ENCODE assay signal across 27 mouse cellular contexts in genomic region chr14:108859310-108859709, GRCm38 (mm10). TPM values are rescaled to one million over a fixed set of nuclear protein-coding genes. Genes with fewer than 3 reads are reported as not detected.
DNase-seq lines count a peak whose midpoint lies in the region; ATAC-seq and TF ChIP-seq lines count a peak whose summit lies in the region.
"Had no signal": no experiment of that assay in that cellular context is flagged by ENCODE, and none has a peak within 500 bp of the region (broad histone marks: within the 10 kb centered on the region; RNA-seq: fewer than 3 reads in every experiment).

No protein-coding gene starts in this region.

- no peak for DNase-seq in midbrain, postnatal 0 days (ENCODE audit: low spot score)
- no peak for DNase-seq in liver
- DNase-seq: adrenal gland, postnatal 10 days; adrenal gland, postnatal 36 days; B cell, adult 2 months; cerebellum, adult 18-20 months; cerebellum, adult 9-10 months; cerebellum, postnatal 14 days; forebrain, postnatal 0 days; gastrocnemius, adult 2 months; gastrocnemius, postnatal 14 days; heart, adult 11 months had no signal

- no peak overlapping the region for H3K9ac ChIP-seq in forebrain, embryonic 12.5 days
- H3K9ac ChIP-seq in forebrain, embryonic 15.5 days (replicated peaks) = no peak overlapping the region
- H3K9ac ChIP-seq in hindbrain, embryonic 16.5 days (ENCODE audit: low read depth, low read length) = no peak overlapping the region
- no peak overlapping the region for H3K9ac ChIP-seq in hindbrain, embryonic 13.5 days
- H3K9ac ChIP-seq in midbrain, embryonic 13.5 days (replicated peaks) = no peak overlapping the region
- H3K9ac ChIP-seq in midbrain, postnatal 0 days (replicated peaks; ENCODE audit: low read length, poor library complexity, severe bottlenecking) = no peak overlapping the region
- H3K9ac ChIP-seq: embryonic facial prominence, embryonic 13.5 days; forebrain, embryonic 13.5 days; forebrain, postnatal 0 days had no signal

- H3K4me2 ChIP-seq in forebrain, embryonic 12.5 days = no peak overlapping the region
- H3K4me2 ChIP-seq in forebrain, embryonic 15.5 days (replicated peaks) = no peak overlapping the region
- no peak overlapping the region for H3K4me2 ChIP-seq in hindbrain, embryonic 16.5 days (ENCODE audit: low read length)
- no peak overlapping the region for H3K4me2 ChIP-seq in hindbrain, embryonic 13.5 days
- H3K4me2 ChIP-seq in midbrain, embryonic 13.5 days (replicated peaks) = no peak overlapping the region
- no peak overlapping the region for H3K4me2 ChIP-seq in midbrain, postnatal 0 days (ENCODE audit: low read depth, low read length, poor library complexity, severe bottlenecking)
- H3K4me2 ChIP-seq: embryonic facial prominence, embryonic 13.5 days; forebrain, embryonic 13.5 days; heart, embryonic 11.5 days had no signal

- no peaks in the 10 kb centered on the region for H3K9me3 ChIP-seq in forebrain, embryonic 12.5 days
- no peaks in the 10 kb centered on the region for H3K9me3 ChIP-seq in forebrain, embryonic 15.5 days
- H3K9me3 ChIP-seq in hindbrain, embryonic 16.5 days (ENCODE audit: control insufficient read depth, low read length) = no peaks in the 10 kb centered on the region
- H3K9me3 ChIP-seq in hindbrain, embryonic 13.5 days = no peaks in the 10 kb centered on the region
- H3K9me3 ChIP-seq in midbrain, embryonic 13.5 days = no peaks in the 10 kb centered on the region
- H3K9me3 ChIP-seq in midbrain, postnatal 0 days (ENCODE audit: low read length) = no peaks in the 10 kb centered on the region
- H3K9me3 ChIP-seq: embryonic facial prominence, embryonic 13.5 days; forebrain, embryonic 13.5 days had no signal

- no peak for TF ChIP-seq CTCF in midbrain, postnatal 0 days (IDR thresholded peaks at IDR 0.05)

- H3K4me3 ChIP-seq in forebrain, embryonic 12.5 days (replicated peaks) = no peak overlapping the region
- H3K4me3 ChIP-seq in forebrain, embryonic 15.5 days = no peak overlapping the region
- H3K4me3 ChIP-seq in hindbrain, embryonic 16.5 days (ENCODE audit: low read length) = no peak overlapping the region
- no peak overlapping the region for H3K4me3 ChIP-seq in hindbrain, embryonic 13.5 days
- no peak overlapping the region for H3K4me3 ChIP-seq in midbrain, embryonic 13.5 days (replicated peaks)
- no peak overlapping the region for H3K4me3 ChIP-seq in midbrain, postnatal 0 days (ENCODE audit: low read depth, low read length)
- H3K4me3 ChIP-seq: embryonic facial prominence, embryonic 13.5 days; erythroblast, embryonic 14.5 days; forebrain, embryonic 13.5 days; gastrocnemius, adult 2 months had no signal

- peak; percentile 25; the same call in 1 of the 2 replicates for ATAC-seq in forebrain, embryonic 12.5 days (ENCODE audit: low FRiP score)
- ATAC-seq in forebrain, embryonic 15.5 days (replicated peaks) = no peak
- ATAC-seq in hindbrain, embryonic 16.5 days = peak; percentile 24; the same call in 1 of the 2 replicates
- ATAC-seq in hindbrain, embryonic 13.5 days (ENCODE audit: low FRiP score) = no peak
- ATAC-seq in midbrain, embryonic 13.5 days = 0 out of 2 replicates have a peak, but pooled peaks have one; percentile 30
- ATAC-seq in midbrain, postnatal 0 days (ENCODE audit: low FRiP score) = no peak
- ATAC-seq: forebrain, embryonic 13.5 days; forebrain, postnatal 0 days; Patski had no signal

- no peaks in the 10 kb centered on the region for H3K4me1 ChIP-seq in forebrain, embryonic 12.5 days
- no peaks in the 10 kb centered on the region for H3K4me1 ChIP-seq in forebrain, embryonic 15.5 days
- no peaks in the 10 kb centered on the region for H3K4me1 ChIP-seq in hindbrain, embryonic 16.5 days (ENCODE audit: control insufficient read depth, insufficient read depth, low read depth, low read length)
- no peaks in the 10 kb centered on the region for H3K4me1 ChIP-seq in hindbrain, embryonic 13.5 days (replicated peaks)
- no peaks in the 10 kb centered on the region; the same call in 1 of the 2 replicates for H3K4me1 ChIP-seq in midbrain, embryonic 13.5 days (replicated peaks)
- H3K4me1 ChIP-seq in midbrain, postnatal 0 days (ENCODE audit: insufficient read depth, low read length) = no peaks in the 10 kb centered on the region
- H3K4me1 ChIP-seq: embryonic facial prominence, embryonic 13.5 days; forebrain, embryonic 13.5 days had no signal

- no peak overlapping the region for H3K27ac ChIP-seq in forebrain, embryonic 12.5 days
- H3K27ac ChIP-seq in forebrain, embryonic 15.5 days (replicated peaks) = no peak overlapping the region
- H3K27ac ChIP-seq in hindbrain, embryonic 16.5 days (ENCODE audit: low read depth, low read length) = no peak overlapping the region
- no peak overlapping the region for H3K27ac ChIP-seq in hindbrain, embryonic 13.5 days
- H3K27ac ChIP-seq in midbrain, embryonic 13.5 days = no peak overlapping the region
- no peak overlapping the region for H3K27ac ChIP-seq in midbrain, postnatal 0 days (ENCODE audit: low read depth, low read length)
- H3K27ac ChIP-seq: embryonic facial prominence, embryonic 13.5 days; forebrain, embryonic 13.5 days; gastrocnemius, adult 2 months had no signal

- no peaks in the 10 kb centered on the region for H3K27me3 ChIP-seq in forebrain, embryonic 12.5 days
- H3K27me3 ChIP-seq in forebrain, embryonic 15.5 days = no peaks in the 10 kb centered on the region
- no peaks in the 10 kb centered on the region for H3K27me3 ChIP-seq in hindbrain, embryonic 16.5 days (replicated peaks; ENCODE audit: control insufficient read depth, insufficient read depth, low read length)
- H3K27me3 ChIP-seq in hindbrain, embryonic 13.5 days = no peaks in the 10 kb centered on the region
- no peaks in the 10 kb centered on the region for H3K27me3 ChIP-seq in midbrain, embryonic 13.5 days
- H3K27me3 ChIP-seq in midbrain, postnatal 0 days (ENCODE audit: insufficient read depth, low read length) = no peaks in the 10 kb centered on the region
- H3K27me3 ChIP-seq: CH12.LX; embryonic facial prominence, embryonic 13.5 days; forebrain, embryonic 13.5 days; Patski had no signal

- H3K36me3 ChIP-seq in forebrain, embryonic 12.5 days (replicated peaks) = no peaks in the 10 kb centered on the region
- H3K36me3 ChIP-seq in forebrain, embryonic 15.5 days = no peaks in the 10 kb centered on the region
- no peaks in the 10 kb centered on the region for H3K36me3 ChIP-seq in hindbrain, embryonic 16.5 days (ENCODE audit: control insufficient read depth, insufficient read depth, low read length)
- no peaks in the 10 kb centered on the region for H3K36me3 ChIP-seq in hindbrain, embryonic 13.5 days
- H3K36me3 ChIP-seq in midbrain, embryonic 13.5 days = no peaks in the 10 kb centered on the region
- H3K36me3 ChIP-seq in midbrain, postnatal 0 days (ENCODE audit: insufficient read depth, low read length) = no peaks in the 10 kb centered on the region
- H3K36me3 ChIP-seq: embryonic facial prominence, embryonic 13.5 days; G1E had no signal

- WGBS in forebrain, embryonic 12.5 days = 89% methylated on average over 1 of the region's 1 CpGs
- WGBS in forebrain, embryonic 15.5 days = 67% methylated on average over 1 of the region's 1 CpGs
- WGBS in hindbrain, embryonic 16.5 days = 87% methylated on average over 1 of the region's 1 CpGs
- 91% methylated on average over 1 of the region's 1 CpGs for WGBS in hindbrain, embryonic 13.5 days
- 86% methylated on average over 1 of the region's 1 CpGs for WGBS in midbrain, embryonic 13.5 days
- 90% methylated on average over 1 of the region's 1 CpGs for WGBS in midbrain, postnatal 0 days

RNA-seq across cellular contexts. Expression of gene Slitrk1, which starts 54.6 kb away (rescaled TPM):
- polyA plus RNA-seq in forebrain, embryonic 12.5 days (2016; fragmentation: Nextera tagmentation; extraction: Ambion mirVana) = 12.1 and 13.4 TPM in 2 replicates
- polyA plus RNA-seq in forebrain, embryonic 15.5 days (2015; fragmentation: Nextera tagmentation; extraction: Ambion mirVana) = 19.4 and 22.7 TPM in 2 replicates
- 32.8 and 34.9 TPM in 2 replicates for polyA plus RNA-seq in hindbrain, embryonic 16.5 days (2015; fragmentation: Nextera tagmentation; extraction: Ambion mirVana)
- 29.9 and 30.2 TPM in 2 replicates for polyA plus RNA-seq in hindbrain, embryonic 13.5 days (2015; fragmentation: Nextera tagmentation; extraction: Ambion mirVana)
- polyA plus RNA-seq in midbrain, embryonic 13.5 days (2015; fragmentation: Nextera tagmentation; extraction: Ambion mirVana) = 22.9 and 23.7 TPM in 2 replicates
- total RNA-seq in midbrain, postnatal 0 days (2014; rRNA removed) = 41.8 and 45.9 TPM in 2 replicates
- 27.1 and 27.2 TPM in 2 replicates for polyA plus RNA-seq in midbrain, postnatal 0 days (2015; fragmentation: Nextera tagmentation; extraction: Ambion mirVana)
- total RNA-seq: CH12.LX; heart, postnatal 25 days; hematopoietic stem cell, adult 5-6 weeks had no signal
- polyA plus RNA-seq: erythroblast, embryonic 14.5 days; G1E; heart, postnatal 0 days; Patski had no signal

Comparison
In these comparisons a context has a peak if more than half of its experiments do, and no peak if none do; other contexts are left out.
1. ATAC-seq: peak in forebrain, embryonic 12.5 days (single experiment), hindbrain, embryonic 16.5 days (single experiment) and midbrain, embryonic 13.5 days (single experiment); none in forebrain, embryonic 15.5 days (single experiment), hindbrain, embryonic 13.5 days (single experiment) and midbrain, postnatal 0 days (single experiment).